Mouse (Mus musculus): Measurements from ENCODE around the gene Ifitm5.

The Ifitm5 gene

GRCm38 (mm10) chr7:140941222-140942051 lies 8.7 kb downstream of the Ifitm5 start, which contains the start of gene Pgghg:
TSS of gene Pgghg (plus strand) at chr7:140941391.
- DNase-seq (ENCODE audit: low read depth, low spot score) = no peak

GRCm38 (mm10) chr7:140939669-140940171 lies 10.4 kb downstream of the Ifitm5 start:
- no peak for DNase-seq (ENCODE audit: low read depth, low spot score)

GRCm38 (mm10) chr7:140938896-140939295 lies 11.2 kb downstream of the Ifitm5 start:
- DNase-seq (ENCODE audit: low read depth, low spot score) = no peak

GRCm38 (mm10) chr7:140938436-140938835 lies 11.7 kb downstream of the Ifitm5 start:
- no peak for DNase-seq (ENCODE audit: low read depth, low spot score)

GRCm38 (mm10) chr7:140927181-140927580 lies 22.9 kb downstream of the Ifitm5 start:
- no peak for DNase-seq (ENCODE audit: low read depth, low spot score)

- DNase-seq (ENCODE audit: low read depth, low spot score) = no peak
Measured at GRCm38 (mm10) chr7:140923070-140923775, 26.9 kb downstream of the Ifitm5 start.

- no peak for DNase-seq (ENCODE audit: low read depth, low spot score)
Measured at GRCm38 (mm10) chr7:140922398-140923069, 27.6 kb downstream of the Ifitm5 start.

GRCm38 (mm10) chr7:140921225-140921975 lies 28.7 kb downstream of the Ifitm5 start:
- no peak for DNase-seq (ENCODE audit: low read depth, low spot score)

GRCm38 (mm10) chr7:140920418-140921029 lies 29.6 kb downstream of the Ifitm5 start, which contains the start of gene Nlrp6:
TSS of gene Nlrp6 (plus strand) at chr7:140920902.
- DNase-seq (ENCODE audit: low read depth, low spot score) = no peak

- DNase-seq (ENCODE audit: low read depth, low spot score) = no peak
Measured at GRCm38 (mm10) chr7:140919911-140920310, 30.2 kb downstream of the Ifitm5 start.

GRCm38 (mm10) chr7:140914031-140914690 lies 35.9 kb downstream of the Ifitm5 start:
- no peak for DNase-seq (ENCODE audit: low read depth, low spot score)

- no peak for DNase-seq (ENCODE audit: low read depth, low spot score)
Measured at GRCm38 (mm10) chr7:140912846-140913482, 37.1 kb downstream of the Ifitm5 start.

GRCm38 (mm10) chr7:140912293-140912692 lies 37.8 kb downstream of the Ifitm5 start:
- DNase-seq (ENCODE audit: low read depth, low spot score) = no peak

- peak; percentile 32 for DNase-seq (ENCODE audit: low read depth, low spot score)
Measured at GRCm38 (mm10) chr7:140908634-140909107, 41.4 kb downstream of the Ifitm5 start.

- no peak for DNase-seq (ENCODE audit: low read depth, low spot score)
Measured at GRCm38 (mm10) chr7:140908181-140908580, 41.9 kb downstream of the Ifitm5 start.

GRCm38 (mm10) chr7:140907697-140908096 lies 42.4 kb downstream of the Ifitm5 start:
- no peak for DNase-seq (ENCODE audit: low read depth, low spot score)

GRCm38 (mm10) chr7:140907131-140907530 lies 43.0 kb downstream of the Ifitm5 start:
- DNase-seq (ENCODE audit: low read depth, low spot score) = no peak

GRCm38 (mm10) chr7:140905642-140906081 lies 44.4 kb downstream of the Ifitm5 start:
- no peak for DNase-seq (ENCODE audit: low read depth, low spot score)

- peak; percentile 40 for DNase-seq (ENCODE audit: low read depth, low spot score)
Measured at GRCm38 (mm10) chr7:140903212-140903611, 46.9 kb downstream of the Ifitm5 start.
